Mouse (Mus musculus) spleen, postnatal 36 days (tissue): ENCODE results near the gene Cort.
"Not testable (repeated sequence)": the region's sequence is repeated elsewhere in the genome, so short reads cannot be mapped to it uniquely, and the experiment has no call there.

ENCODE experiments used
- DNase-seq, 2 experiments: peaks; one replicate each; pipeline ENCODE4 v3.0.0; 2022; ENCODE audit warnings: low spot score in 2 of 2, mixed read lengths in 1 of 2

The Cort gene

GRCm38 (mm10) chr4:149147528-149147927, 21.0 kb upstream of the Cort start:
- no peak for DNase-seq

DNA sequence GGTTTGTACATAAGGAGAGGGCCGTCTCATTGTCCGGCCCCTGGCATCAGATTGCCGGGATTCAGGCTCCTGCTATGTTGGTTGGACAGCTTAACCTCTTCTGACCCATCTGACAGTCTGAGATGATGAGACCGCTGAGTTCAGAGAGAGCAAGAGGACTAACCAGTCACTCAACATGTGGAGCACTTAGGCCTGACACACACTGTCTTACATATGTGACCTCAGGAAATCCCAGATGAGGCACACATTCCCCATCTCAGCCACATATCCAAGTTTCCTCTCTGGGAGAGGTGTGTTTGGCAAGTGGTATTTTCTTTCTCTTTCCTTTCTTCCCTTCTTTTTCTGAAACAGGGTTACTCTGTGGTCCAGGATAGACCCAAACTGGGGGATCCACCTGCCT, 18.6 kb upstream of the Cort start:
- DNase-seq = no peak

- DNase-seq = peak; percentile 64 to 70
Observed at GRCm38 (mm10) chr4:149144459-149144858, 17.9 kb upstream of the Cort start.

DNA sequence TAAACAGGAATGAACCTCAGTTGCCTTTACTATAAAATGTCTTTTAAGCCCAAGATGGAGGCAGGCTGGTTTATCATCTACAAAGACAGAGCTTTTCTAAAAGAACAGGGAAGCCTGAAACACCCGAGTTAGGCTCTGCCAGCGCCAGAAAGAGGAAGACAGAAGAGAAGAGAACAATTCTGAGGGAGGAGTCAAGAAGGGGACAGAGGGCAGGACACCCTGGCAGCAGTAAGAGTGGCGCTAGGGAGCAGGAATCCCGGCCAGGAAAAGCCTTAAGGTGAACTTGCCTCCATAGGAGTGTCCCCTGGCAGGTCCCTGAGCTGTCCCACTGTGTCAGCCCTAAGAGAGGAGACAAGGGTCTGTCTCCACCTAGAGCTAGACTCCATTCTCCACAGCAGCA, 17.0 kb upstream of the Cort start:
- DNase-seq = no peak

- DNase-seq = no peak
Observed at GRCm38 (mm10) chr4:149138515-149138914, 12.0 kb upstream of the Cort start.

GRCm38 (mm10) chr4:149136982-149137770, 10.6 kb upstream of the Cort start, which contains the start of gene Cenps:
TSS of gene Cenps (minus strand) at chr4:149137629.
- peak; percentile 81 to 88 for DNase-seq

DNA sequence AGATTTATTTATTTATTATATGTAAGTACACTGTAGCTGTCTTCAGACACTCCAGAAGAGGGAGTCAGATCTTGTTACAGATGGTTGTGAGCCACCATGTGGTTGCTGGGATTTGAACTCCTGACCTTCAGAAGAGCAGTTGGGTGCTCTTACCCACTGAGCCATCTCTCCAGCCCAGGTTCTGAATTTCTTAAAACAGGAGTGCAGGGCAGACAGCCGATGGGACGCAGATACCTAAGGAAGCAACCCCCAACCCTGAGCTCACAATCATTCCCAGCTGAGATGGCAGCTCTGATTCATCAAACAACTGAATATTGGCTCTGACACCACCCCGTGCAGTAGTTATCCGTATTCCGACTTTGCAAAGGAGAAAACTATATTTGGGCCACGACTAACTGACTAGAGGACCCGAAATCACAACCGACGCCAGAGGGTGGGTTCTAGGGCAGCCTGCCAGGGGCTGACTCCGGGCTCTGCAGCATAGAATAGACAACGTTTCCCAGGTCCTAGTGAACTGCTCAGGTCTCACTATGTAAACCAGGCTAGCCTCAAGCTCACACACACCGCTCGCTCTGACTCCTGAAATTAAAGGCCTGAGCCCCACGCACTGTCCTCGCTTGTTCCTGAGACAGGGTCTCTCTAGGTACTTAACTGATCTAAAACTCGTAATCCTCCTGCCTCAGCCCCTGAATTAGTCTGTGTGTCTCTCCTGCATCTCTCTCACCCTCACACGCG, 9.7 kb upstream of the Cort start:
- DNase-seq = no peak

DNA sequence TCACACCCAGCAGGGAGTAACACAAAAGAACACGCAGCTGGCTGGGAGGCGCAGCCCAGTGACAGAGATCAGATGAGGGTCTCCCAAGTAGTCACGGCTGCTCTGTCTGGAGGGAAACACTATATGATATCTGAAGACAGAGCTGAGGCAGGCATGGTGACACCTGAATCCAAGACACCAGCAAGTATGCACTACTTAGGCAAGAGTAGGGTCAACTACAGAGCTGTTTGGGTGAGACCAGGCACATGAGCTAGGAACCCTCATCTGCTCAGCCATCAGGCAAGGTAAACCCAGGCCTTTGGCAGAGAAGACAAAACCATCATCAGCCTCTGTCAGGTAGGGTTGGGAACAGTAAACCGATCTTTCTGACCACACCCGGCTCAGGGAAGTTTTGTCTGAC, 6.8 kb upstream of the Cort start:
- DNase-seq = no peak

DNA sequence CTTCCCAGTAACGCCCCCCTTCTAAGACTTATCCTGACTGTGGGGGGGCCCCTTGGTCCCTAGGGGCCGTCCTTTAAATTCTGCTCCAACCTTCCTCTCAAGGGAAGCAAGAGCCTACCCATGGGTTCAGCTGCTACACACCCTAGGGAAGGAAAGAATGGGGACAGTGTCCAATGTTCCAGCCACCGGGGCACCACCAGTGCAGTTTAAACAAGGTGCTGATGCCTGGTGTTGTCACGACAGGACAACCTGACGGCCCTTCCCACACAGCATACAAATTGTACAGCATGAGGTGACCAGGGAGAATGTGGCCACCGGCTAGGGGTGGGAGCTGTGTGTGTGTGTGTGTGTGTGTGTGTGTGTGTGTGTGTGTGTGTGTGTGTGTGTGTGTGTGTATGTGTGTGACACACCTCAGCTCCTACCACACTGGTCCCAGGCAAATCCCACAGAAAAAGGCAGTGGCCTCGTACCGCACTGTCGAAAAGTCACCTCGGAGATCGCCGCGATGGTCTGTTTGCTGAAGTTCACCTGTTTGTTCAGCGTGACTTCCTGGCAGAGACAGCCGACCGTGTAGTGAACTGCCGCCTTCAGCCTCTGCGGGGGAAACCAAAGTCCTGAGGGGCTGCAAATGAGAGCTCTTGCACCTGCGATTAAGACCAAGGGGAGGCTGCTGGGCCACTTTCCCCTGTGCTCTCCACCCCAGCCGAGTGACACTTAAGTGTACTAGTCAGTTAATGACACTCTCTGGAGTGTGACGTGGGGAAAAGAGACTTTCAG, 5.4 kb upstream of the Cort start:
- peak; percentile 81 to 85 for DNase-seq

DNA sequence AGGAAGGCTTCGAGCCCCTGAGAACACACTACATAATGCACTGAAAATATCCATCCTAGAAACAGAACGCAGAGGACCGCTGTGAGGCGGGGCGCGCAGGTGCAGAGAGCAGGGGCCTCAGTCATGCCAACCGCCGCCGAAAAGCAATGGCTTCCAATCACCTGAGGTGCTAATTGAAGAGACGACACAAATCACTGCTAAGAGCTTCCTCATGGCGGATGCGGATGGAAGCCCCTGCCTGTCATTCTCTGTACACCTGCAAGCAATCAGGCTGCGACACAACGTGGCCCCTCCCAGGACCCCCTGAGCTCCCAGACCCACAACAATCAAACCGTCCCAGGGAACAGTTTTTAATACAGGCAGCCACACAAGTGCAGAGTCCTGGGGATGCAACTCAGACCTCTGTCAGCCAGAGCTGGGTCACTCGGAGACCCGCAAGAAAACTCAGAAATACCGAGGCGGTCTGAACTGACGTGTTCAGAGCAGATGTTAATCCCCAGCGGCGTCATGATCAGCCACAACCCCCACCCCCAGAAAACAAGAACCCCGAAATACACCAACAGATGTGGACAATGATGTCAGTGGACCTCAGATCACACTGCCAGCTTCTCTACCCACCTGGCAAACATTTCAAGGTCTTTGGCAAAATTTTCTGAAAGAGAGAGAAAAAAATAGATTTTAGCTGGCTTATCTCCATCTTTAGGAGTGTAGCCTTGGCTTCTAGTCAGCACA, 4.6 kb upstream of the Cort start:
- DNase-seq = no peak

GRCm38 (mm10) chr4:149128467-149128866, 1.9 kb upstream of the Cort start:
- no peak for DNase-seq

DNA sequence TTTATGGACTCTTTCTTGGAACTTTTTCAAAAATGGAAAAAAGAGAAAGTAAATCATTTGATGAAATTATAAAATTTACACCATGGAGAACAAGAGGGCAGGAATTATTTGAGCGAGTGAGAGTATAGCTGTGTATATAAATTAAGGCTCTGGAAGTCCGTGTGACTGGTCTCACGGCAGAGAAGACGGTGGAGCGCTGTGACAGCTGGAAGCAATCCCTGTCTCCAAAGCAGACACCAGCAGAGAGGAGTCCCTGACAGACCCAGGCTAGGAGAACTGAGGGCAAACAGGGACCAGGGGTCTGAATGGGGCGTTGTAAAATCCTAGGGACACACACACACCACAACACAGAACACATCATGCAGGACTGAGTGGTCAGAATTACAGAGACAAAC, 451 bp downstream of the Cort start:
- DNase-seq = no peak

GRCm38 (mm10) chr4:149125341-149126114, 1.0 kb downstream of the Cort start:
- DNase-seq = no peak

GRCm38 (mm10) chr4:149123432-149123831, 3.1 kb downstream of the Cort start:
- no peak for DNase-seq

GRCm38 (mm10) chr4:149119978-149120562, 6.5 kb downstream of the Cort start:
- not testable (repeated sequence) for DNase-seq

DNA sequence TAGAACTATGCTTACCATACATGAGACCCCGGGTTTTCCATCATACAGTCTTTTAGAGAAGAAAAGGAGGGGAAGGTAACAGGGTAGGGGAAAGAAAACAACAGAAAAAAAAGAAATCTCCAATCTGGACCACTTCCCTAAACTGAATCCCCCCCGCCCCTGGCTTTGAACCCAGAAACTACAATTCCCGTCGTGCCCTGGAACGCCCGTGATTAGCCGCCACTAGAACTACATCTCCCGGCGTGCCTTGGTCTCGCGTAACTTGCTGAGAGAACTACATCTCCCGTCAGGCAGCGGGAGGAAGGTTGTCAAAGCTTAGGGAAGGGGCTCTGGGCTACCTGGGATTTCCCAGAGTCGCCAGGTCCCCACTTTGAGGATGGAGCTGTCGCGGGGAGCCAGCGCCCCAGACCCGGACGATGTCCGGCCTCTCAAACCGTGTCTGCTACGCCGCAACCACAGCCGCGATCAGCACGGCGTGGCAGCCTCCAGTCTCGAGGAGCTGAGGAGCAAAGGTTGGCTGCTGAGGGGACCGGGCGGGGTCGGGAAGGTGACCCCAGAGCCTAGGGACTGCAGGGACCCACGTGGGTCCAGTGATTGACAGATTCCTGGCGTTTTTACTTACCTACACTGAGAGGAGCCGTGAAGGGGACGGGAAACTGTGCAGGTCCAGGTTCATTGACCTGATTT, 22.5 kb downstream of the Cort start, which contains the start of gene Dffa:
Dffa (plus strand) TSS at position 272 of the 687 bp plus-strand sequence.
- DNase-seq = peak; percentile 91 to 93

- DNase-seq = no peak
Observed at GRCm38 (mm10) chr4:149101456-149101855, 25.1 kb downstream of the Cort start.

DNA sequence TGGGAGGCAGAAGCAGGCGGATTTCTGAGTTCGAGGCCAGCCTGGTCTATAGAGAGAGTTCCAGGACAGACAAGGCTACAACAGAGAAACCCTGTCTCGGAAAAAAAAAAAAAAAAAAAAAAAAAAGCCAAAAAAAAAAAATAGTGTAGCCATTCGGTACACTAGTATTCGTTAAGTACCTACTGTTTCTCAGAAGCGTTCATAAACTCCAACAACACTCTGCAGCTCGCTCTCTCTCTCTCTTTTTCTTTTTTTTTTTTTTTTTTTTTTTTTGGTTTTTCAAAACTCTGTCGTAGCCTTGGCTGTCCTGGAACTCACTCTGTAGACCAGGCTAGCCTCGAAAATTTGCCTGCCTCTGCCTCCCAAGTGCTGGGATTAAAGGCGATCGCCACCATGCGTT, 26.1 kb downstream of the Cort start:
- DNase-seq = not testable (repeated sequence)

- peak; percentile 87 to 89 for DNase-seq
Observed at GRCm38 (mm10) chr4:149099369-149100017, 27.1 kb downstream of the Cort start, which contains the start of gene Pex14. TSS of gene Pex14 (minus strand) at chr4:149099876.
